Mouse (Mus musculus) megakaryocyte, embryonic 14.5 days (primary cell): Measurements from ENCODE around the gene Pramef12. TPM values are rescaled to one million over a fixed set of nuclear protein-coding genes. Genes with fewer than 3 reads are reported as not detected.

ENCODE experiments used
- H3K27me3 ChIP-seq: replicated peaks from 2 replicates; pipeline ENCODE3; 2012; ENCODE audit warnings: inconsistent platforms
- H3K36me3 ChIP-seq: replicated peaks from 2 replicates; pipeline ENCODE3; 2012; ENCODE audit warnings: low read length, inconsistent platforms, mixed read lengths
- H3K4me1 ChIP-seq: 2 replicates; pipeline ENCODE4 v1.6.1; 2012; ENCODE audit warnings: inconsistent platforms
- H3K4me3 ChIP-seq: replicated peaks from 2 replicates; pipeline ENCODE3; 2012; ENCODE audit warnings: moderate library complexity, mild to moderate bottlenecking, inconsistent platforms
- H3K9me3 ChIP-seq: 2 replicates; pipeline ENCODE4 v1.6.1; 2012; ENCODE audit warnings: inconsistent platforms
- FLI1 ChIP-seq: IDR thresholded peaks from 2 replicates; pipeline ENCODE4 v1.6.1; 2012; ENCODE audit warnings: low read length, inconsistent platforms, mixed read lengths
- GATA1 ChIP-seq: IDR thresholded peaks from 3 replicates; pipeline ENCODE4 v1.6.1; 2012; ENCODE audit warnings: mixed read lengths, low read length, inconsistent platforms, borderline replicate concordance
- polyA plus RNA-seq: library from polyadenylated mRNA; stranded (reverse); fragments of >175 nt; gene quantifications from 2 replicates; pipeline ENCODE4 v1.2.3, GENCODE M21; 2012; ENCODE audit warnings: low replicate concordance; ENCODE audit not compliant: insufficient read depth

Pramef12 gene
- polyA plus RNA-seq = not detected in 2 replicates

DNA sequence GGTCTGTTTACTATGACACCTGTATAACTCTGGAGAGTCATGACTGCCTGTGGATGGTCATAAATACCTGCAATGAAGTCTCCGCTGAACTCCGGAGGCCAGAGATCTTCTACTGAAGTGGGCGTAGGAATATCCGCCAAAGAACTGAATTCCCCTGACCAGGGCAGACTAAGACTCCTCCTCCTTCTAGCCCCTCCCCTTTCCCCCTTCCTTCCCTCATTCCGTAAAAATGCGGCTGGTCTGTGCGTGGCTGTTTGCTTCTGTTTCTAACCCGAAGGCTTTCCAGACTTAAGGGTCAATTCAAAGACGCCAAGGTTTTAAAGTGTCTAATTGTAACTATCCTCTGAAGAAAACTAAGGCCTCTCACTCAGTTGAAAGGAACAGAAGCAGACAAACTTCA lies at the start of gene Pramef12:
Gene Pramef12, minus strand, starts transcription at position 175 of the 400 bp plus-strand sequence.
- no peak within 1 kb of the TSS for H3K4me3 ChIP-seq
- no peaks in the 10 kb centered on the region for H3K36me3 ChIP-seq
- H3K4me1 ChIP-seq = no peaks in the 10 kb centered on the region
- TF ChIP-seq FLI1 = no peak
- no peak for TF ChIP-seq GATA1
- H3K27me3 ChIP-seq = peaks cover 4% of the 10 kb centered on the region
- H3K9me3 ChIP-seq = peaks cover 3% of the 10 kb centered on the region; the same call in 1 of the 2 replicates

GRCm38 (mm10) chr4:144453217-144453616 lies 45.0 kb upstream of the Pramef12 start, which contains the start of gene Gm9944:
Gene Gm9944 (minus strand): TSS chr4:144453317.
- Histone ChIP-seq H3K9me3 (no peaks in the 10 kb centered on the region; the same call in 1 of the 2 replicates), H3K4me1 (no peaks in the 10 kb centered on the region), H3K27me3 (no peaks in the 10 kb centered on the region), H3K4me3 (no peak within 1 kb of the TSS), H3K36me3 (no peaks in the 10 kb centered on the region)
- TF ChIP-seq GATA1 (no peak), FLI1 (no peak)

DNA sequence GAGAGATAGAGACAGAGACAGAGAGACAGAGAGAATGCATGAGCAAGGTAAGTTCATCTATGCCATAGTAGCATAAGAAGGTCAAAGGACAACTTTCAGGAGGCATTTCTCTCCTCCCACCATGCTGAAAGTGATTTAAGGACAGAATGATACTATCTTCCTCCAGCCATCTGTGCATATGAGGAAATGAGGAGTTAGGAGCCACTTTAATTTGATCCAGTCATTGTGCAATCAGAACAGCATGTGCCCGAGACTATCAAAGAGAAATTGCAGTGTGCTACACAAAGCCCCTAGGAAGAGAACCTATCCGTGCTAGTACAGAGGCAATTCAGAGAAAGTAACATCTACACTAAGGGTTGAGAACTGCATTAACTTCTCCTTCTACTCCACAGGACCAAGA lies 40.3 kb upstream of the Pramef12 start:
- H3K27me3 ChIP-seq = no peaks in the 10 kb centered on the region
- TF ChIP-seq GATA1 (no peak), FLI1 (no peak)
- H3K4me3 ChIP-seq = no peak overlapping the region
- H3K4me1 ChIP-seq = no peaks in the 10 kb centered on the region
- no peaks in the 10 kb centered on the region; the same call in 1 of the 2 replicates for H3K9me3 ChIP-seq
- H3K36me3 ChIP-seq = no peaks in the 10 kb centered on the region

DNA sequence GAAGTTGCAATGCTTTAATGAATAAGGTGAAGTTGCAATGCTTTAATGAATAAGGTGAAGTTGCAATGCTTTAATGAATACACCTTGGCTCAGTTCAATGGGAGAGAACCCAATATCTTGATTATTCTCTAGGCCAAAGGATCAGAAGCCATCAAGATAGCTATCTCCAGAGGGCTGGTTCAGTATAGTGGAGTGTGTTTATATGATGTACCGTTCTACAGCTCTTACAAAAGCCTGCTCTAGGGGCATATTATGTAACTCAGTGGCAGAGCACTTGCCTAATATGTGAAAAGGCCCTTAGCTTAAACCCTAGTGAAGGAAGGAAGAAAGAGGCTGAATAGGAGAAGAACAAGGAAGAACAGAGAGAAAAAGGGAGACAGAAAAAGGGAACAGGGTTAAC lies 33.3 kb upstream of the Pramef12 start:
- Histone ChIP-seq H3K4me3 (no peak overlapping the region), H3K27me3 (no peaks in the 10 kb centered on the region), H3K36me3 (no peaks in the 10 kb centered on the region), H3K4me1 (no peaks in the 10 kb centered on the region), H3K9me3 (peaks cover 8% of the 10 kb centered on the region; the same call in 1 of the 2 replicates)
- TF ChIP-seq FLI1 (no peak), GATA1 (no peak)

GRCm38 (mm10) chr4:144441095-144441494 lies 32.8 kb upstream of the Pramef12 start:
- no peak overlapping the region for H3K4me3 ChIP-seq
- peaks cover 8% of the 10 kb centered on the region; the same call in 1 of the 2 replicates for H3K9me3 ChIP-seq
- no peak for TF ChIP-seq FLI1
- TF ChIP-seq GATA1 = no peak
- H3K4me1 ChIP-seq = no peaks in the 10 kb centered on the region
- no peaks in the 10 kb centered on the region for H3K36me3 ChIP-seq
- no peaks in the 10 kb centered on the region for H3K27me3 ChIP-seq

GRCm38 (mm10) chr4:144438672-144439071 lies 30.4 kb upstream of the Pramef12 start, which contains the start of gene 1700012P22Rik:
Gene 1700012P22Rik (minus strand): TSS chr4:144438772.
- TF ChIP-seq FLI1 (no peak), GATA1 (no peak)
- H3K36me3 ChIP-seq = no peaks in the 10 kb centered on the region

GRCm38 (mm10) chr4:144433216-144433615 lies 25.0 kb upstream of the Pramef12 start:
- Histone ChIP-seq H3K27me3 (no peaks in the 10 kb centered on the region), H3K9me3 (no peaks in the 10 kb centered on the region), H3K4me3 (no peak overlapping the region), H3K4me1 (no peaks in the 10 kb centered on the region), H3K36me3 (no peaks in the 10 kb centered on the region)
- TF ChIP-seq FLI1 (no peak), GATA1 (no peak)

More at GRCm38 (mm10) chr4:144438672-144439071, 30.4 kb upstream of the Pramef12 start, which contains the start of gene 1700012P22Rik:
- Histone ChIP-seq H3K4me1 (no peaks in the 10 kb centered on the region), H3K9me3 (peaks cover 8% of the 10 kb centered on the region; the same call in 1 of the 2 replicates), H3K27me3 (no peaks in the 10 kb centered on the region), H3K4me3 (no peak within 1 kb of the TSS)

DNA sequence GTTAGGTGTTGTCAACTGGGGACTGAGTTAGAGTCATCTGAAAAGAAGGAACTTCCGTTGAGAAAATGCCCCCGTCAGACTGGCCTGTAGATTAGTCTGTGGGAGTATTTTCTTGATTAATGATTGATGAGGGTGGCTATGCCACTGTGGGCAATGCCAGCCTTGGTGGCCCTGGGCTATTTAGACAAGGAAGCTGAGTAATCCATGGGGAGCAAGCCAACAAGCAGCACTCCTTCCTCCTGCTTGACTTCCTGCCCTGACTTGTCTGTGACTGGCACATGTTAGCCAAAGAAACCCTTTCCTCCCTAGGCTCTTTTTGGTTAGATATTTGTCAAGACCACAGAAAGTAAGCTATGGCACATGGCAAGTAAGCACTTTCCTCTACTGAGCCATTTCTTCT lies 22.5 kb upstream of the Pramef12 start:
- TF ChIP-seq GATA1 (no peak), FLI1 (no peak)
- no peaks in the 10 kb centered on the region for H3K9me3 ChIP-seq

DNA sequence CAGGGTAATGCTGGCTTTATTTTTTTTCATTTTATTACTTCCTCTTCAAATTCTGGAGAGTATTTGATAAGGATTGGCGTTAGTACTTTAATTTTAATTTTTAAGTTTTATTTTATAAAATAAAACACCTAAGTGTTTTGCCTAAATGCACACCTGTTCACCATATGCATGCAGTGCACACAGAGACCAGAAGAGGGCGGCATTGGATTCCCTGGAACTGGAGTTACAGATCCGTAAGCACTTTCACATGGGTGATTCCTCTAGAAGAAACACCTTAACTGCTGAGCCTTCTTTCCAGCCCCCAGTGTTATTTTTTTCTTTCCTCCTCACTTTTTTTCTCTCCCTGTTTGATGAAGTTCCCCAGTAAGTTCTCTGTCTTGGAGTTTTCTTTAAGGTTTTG lies 20.6 kb upstream of the Pramef12 start:
- Histone ChIP-seq H3K4me1 (no peaks in the 10 kb centered on the region), H3K9me3 (no peaks in the 10 kb centered on the region), H3K36me3 (no peaks in the 10 kb centered on the region), H3K4me3 (no peak overlapping the region), H3K27me3 (no peaks in the 10 kb centered on the region)
- TF ChIP-seq FLI1 (no peak), GATA1 (no peak)

More for the DNA sequence above, 22.5 kb upstream of the Pramef12 start:
- Histone ChIP-seq H3K4me3 (no peak overlapping the region), H3K27me3 (no peaks in the 10 kb centered on the region), H3K4me1 (no peaks in the 10 kb centered on the region), H3K36me3 (no peaks in the 10 kb centered on the region)

DNA sequence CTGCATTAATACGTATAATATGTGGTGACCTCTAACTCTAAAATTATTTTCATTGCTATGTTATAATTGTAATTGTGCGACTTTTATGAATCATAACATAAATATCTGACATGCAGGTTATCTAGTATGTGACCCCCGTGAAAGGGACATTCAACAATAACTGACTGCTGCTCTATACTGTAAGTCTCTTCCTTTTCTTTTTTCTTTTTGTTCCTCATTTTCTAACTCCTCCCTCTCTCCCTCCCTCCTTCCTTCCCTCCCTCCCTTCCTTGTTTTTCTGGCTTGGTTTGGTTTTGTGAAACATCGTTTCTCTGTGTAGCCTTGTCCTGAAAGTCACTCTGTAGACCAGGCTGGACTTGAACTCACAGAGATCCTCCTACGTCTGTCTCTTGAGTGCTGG lies 16.3 kb upstream of the Pramef12 start:
- H3K4me1 ChIP-seq = no peaks in the 10 kb centered on the region
- no peaks in the 10 kb centered on the region for H3K36me3 ChIP-seq

GRCm38 (mm10) chr4:144420644-144421043 lies 12.4 kb upstream of the Pramef12 start:
- H3K4me1 ChIP-seq = no peaks in the 10 kb centered on the region
- TF ChIP-seq GATA1 (no peak), FLI1 (no peak)

More for the DNA sequence above, 16.3 kb upstream of the Pramef12 start:
- Histone ChIP-seq H3K4me3 (no peak overlapping the region), H3K9me3 (0 out of 2 replicates have a peak, but pooled peaks cover 2% of the 10 kb centered on the region), H3K27me3 (no peaks in the 10 kb centered on the region)
- TF ChIP-seq GATA1 = no peak

More at GRCm38 (mm10) chr4:144420644-144421043, 12.4 kb upstream of the Pramef12 start:
- Histone ChIP-seq H3K4me3 (no peak overlapping the region), H3K27me3 (no peaks in the 10 kb centered on the region), H3K9me3 (peaks cover 8% of the 10 kb centered on the region; the same call in 1 of the 2 replicates), H3K36me3 (no peaks in the 10 kb centered on the region)
